Mouse (Mus musculus) cerebellum, postnatal 25 days (tissue): ENCODE measurements around the gene Nxf1.
"Not testable (repeated sequence)": the region's sequence is repeated elsewhere in the genome, so short reads cannot be mapped to it uniquely, and the experiment has no call there.

Source experiments
- DNase-seq, 2 experiments: peaks; one replicate each; pipeline ENCODE4 v3.0.0; 2021; ENCODE audit warnings: mixed read lengths in 2 of 2

Nxf1 gene

GRCm38 (mm10) chr19:8725081-8725613, 31.7 kb upstream of the Nxf1 start:
- no peak for DNase-seq

- no peak for DNase-seq
Observed at GRCm38 (mm10) chr19:8726609-8727390, 30.1 kb upstream of the Nxf1 start.

- no peak for DNase-seq
Observed at GRCm38 (mm10) chr19:8727495-8728114, 29.3 kb upstream of the Nxf1 start.

GRCm38 (mm10) chr19:8728335-8729099, 28.4 kb upstream of the Nxf1 start:
- not testable (repeated sequence) for DNase-seq

GRCm38 (mm10) chr19:8734334-8734733, 22.5 kb upstream of the Nxf1 start:
- no peak for DNase-seq

GRCm38 (mm10) chr19:8735389-8736159, 21.3 kb upstream of the Nxf1 start, which contains the start of gene Wdr74:
TSS of gene Wdr74 (plus strand) at chr19:8735827.
- peak; percentile 96 to 97 for DNase-seq

GRCm38 (mm10) chr19:8736160-8736467, 20.8 kb upstream of the Nxf1 start:
- no peak for DNase-seq

- DNase-seq = no peak
Observed at GRCm38 (mm10) chr19:8738911-8739310, 18.0 kb upstream of the Nxf1 start.

- DNase-seq = no peak
Observed at GRCm38 (mm10) chr19:8739646-8740045, 17.2 kb upstream of the Nxf1 start.

- DNase-seq = peak in 1 of 2 experiments; percentile 30
Observed at GRCm38 (mm10) chr19:8740603-8741002, 16.3 kb upstream of the Nxf1 start, which contains the start of gene 1700092M07Rik. TSS of gene 1700092M07Rik (plus strand) at chr19:8740718.

GRCm38 (mm10) chr19:8741243-8741869, 15.5 kb upstream of the Nxf1 start, which contains the start of gene Stx5a:
TSS of gene Stx5a (plus strand) at chr19:8741413.
- DNase-seq = peak; percentile 96 to 97

- DNase-seq = no peak
Observed at GRCm38 (mm10) chr19:8742176-8742575, 14.7 kb upstream of the Nxf1 start.

- DNase-seq = no peak
Observed at GRCm38 (mm10) chr19:8745382-8745781, 11.5 kb upstream of the Nxf1 start.

GRCm38 (mm10) chr19:8747368-8747767, 9.5 kb upstream of the Nxf1 start:
- no peak for DNase-seq

GRCm38 (mm10) chr19:8755652-8756051, 1.2 kb upstream of the Nxf1 start:
- no peak for DNase-seq

GRCm38 (mm10) chr19:8757471-8757998, 662 bp downstream of the Nxf1 start:
- no peak for DNase-seq

- no peak for DNase-seq
Observed at GRCm38 (mm10) chr19:8758899-8759298, 2.0 kb downstream of the Nxf1 start.

- no peak for DNase-seq
Observed at GRCm38 (mm10) chr19:8760757-8761156, 3.9 kb downstream of the Nxf1 start.

GRCm38 (mm10) chr19:8763276-8763675, 6.4 kb downstream of the Nxf1 start:
- DNase-seq = no peak

- no peak for DNase-seq
Observed at GRCm38 (mm10) chr19:8765562-8765961, 8.7 kb downstream of the Nxf1 start.

GRCm38 (mm10) chr19:8770567-8771270, 13.8 kb downstream of the Nxf1 start, which contains the start of gene Tmem223:
TSS of gene Tmem223 (plus strand) at chr19:8770996.
- DNase-seq = peak; percentile 85 to 90
